Comparison of ENCODE assay signal across 19 mouse cellular contexts in the genomic region with DNA sequence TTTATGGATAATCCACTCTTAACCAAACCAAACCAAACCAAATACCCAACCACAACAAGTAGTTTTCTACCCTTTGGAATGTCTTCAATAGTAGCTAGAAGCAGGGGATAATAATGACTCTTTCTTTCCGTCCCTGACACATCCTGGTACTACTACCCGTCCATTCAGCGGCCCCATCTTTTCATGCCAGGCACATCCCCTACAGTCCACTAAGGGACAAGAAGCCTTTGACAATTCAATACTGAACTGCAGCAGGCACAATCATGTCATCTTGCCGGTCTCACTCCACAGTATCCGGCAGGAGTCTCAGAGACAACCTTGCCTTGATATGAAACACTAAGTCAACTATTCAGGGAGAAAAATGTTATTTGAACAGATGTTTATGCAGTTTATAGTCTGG. TPM values are rescaled to one million over a fixed set of nuclear protein-coding genes. Genes with fewer than 3 reads are reported as not detected.
DNase-seq lines count a peak whose midpoint lies in the region; ATAC-seq and TF ChIP-seq lines count a peak whose summit lies in the region.
"Had no signal": no experiment of that assay in that cellular context is flagged by ENCODE, and none has a peak within 500 bp of the region (broad histone marks: within the 10 kb centered on the region; RNA-seq: fewer than 3 reads in every experiment).

No protein-coding gene starts in this region.

- H3K4me1 ChIP-seq in forebrain, embryonic 14.5 days (ENCODE audit: control insufficient read depth, insufficient read depth, low read length): no peaks in the 10 kb centered on the region

- H3K9me3 ChIP-seq in forebrain, embryonic 14.5 days (replicated peaks; ENCODE audit: control insufficient read depth, low read length): no peaks in the 10 kb centered on the region
- H3K9me3 ChIP-seq: heart, embryonic 10.5 days; limb, embryonic 15.5 days; megakaryocyte, embryonic 14.5 days; neural tube, embryonic 15.5 days had no signal

- no peak overlapping the region for H3K9ac ChIP-seq in forebrain, embryonic 14.5 days (ENCODE audit: low read length)
- H3K9ac ChIP-seq: limb, embryonic 15.5 days; neural tube, embryonic 15.5 days had no signal

- peak overlapping the region; percentile 77 for H3K27ac ChIP-seq in layer of hippocampus, adult 2 months
- H3K27ac ChIP-seq in forebrain, embryonic 14.5 days (ENCODE audit: low read depth, low read length): no peak overlapping the region
- H3K27ac ChIP-seq: heart, embryonic 10.5 days; limb, embryonic 15.5 days; neural tube, embryonic 15.5 days had no signal

- WGBS in forebrain, embryonic 14.5 days: 81% methylated on average over 5 of the region's 5 CpGs

- peak; percentile 30; the same call in 1 of the 2 replicates for TF ChIP-seq CTCF in layer of hippocampus, adult 2 months (conservative IDR thresholded peaks at IDR 0.05)

- peak; percentile 29 for DNase-seq in heart, adult 11 months
- no peak for DNase-seq in heart, postnatal 14 days
- DNase-seq in layer of hippocampus, adult 2 months (ENCODE audit: low spot score in 2 of 2): peak in 1 of 2 experiments; percentile 62
- DNase-seq in layer of hippocampus, postnatal 25 days (ENCODE audit: extremely low spot score in 1 of 2, low spot score in 1 of 2): no peak
- DNase-seq in right cerebral cortex, postnatal 10 days (ENCODE audit: low spot score in 2 of 2): peak; percentile 67 to 69
- DNase-seq in right cerebral cortex, postnatal 4 days: no peak
- DNase-seq in forebrain, embryonic 14.5 days (ENCODE audit: low spot score): no peak
- DNase-seq: adrenal gland, adult 8-10 months; B cell, adult 2 months; gastrocnemius, postnatal 36 days; heart, postnatal 10 days; kidney, postnatal 10 days; lung, postnatal 10 days; thymus, adult 18-20 months had no signal

- no peaks in the 10 kb centered on the region for H3K27me3 ChIP-seq in forebrain, embryonic 14.5 days (replicated peaks; ENCODE audit: control insufficient read depth, insufficient read depth, low read length)
- H3K27me3 ChIP-seq: neural tube, embryonic 15.5 days had no signal

- no peaks in the 10 kb centered on the region for H3K36me3 ChIP-seq in forebrain, embryonic 14.5 days (ENCODE audit: control insufficient read depth, insufficient read depth, low read length)
- H3K36me3 ChIP-seq: heart, embryonic 10.5 days; limb, embryonic 15.5 days had no signal

- peak overlapping the region; percentile 0 for H3K4me3 ChIP-seq in layer of hippocampus, adult 2 months
- no peak overlapping the region for H3K4me3 ChIP-seq in forebrain, embryonic 14.5 days (ENCODE audit: low read depth, low read length)
- H3K4me3 ChIP-seq: heart, embryonic 10.5 days; limb, embryonic 15.5 days; megakaryocyte, embryonic 14.5 days; neural tube, embryonic 15.5 days had no signal

- intact Hi-C loops in heart, postnatal 14 days (cut with DNase I): no loop called here

- no peak for ATAC-seq in forebrain, embryonic 14.5 days

- no peak overlapping the region for H3K4me2 ChIP-seq in forebrain, embryonic 14.5 days (ENCODE audit: low read length)
- H3K4me2 ChIP-seq: limb, embryonic 15.5 days; neural tube, embryonic 15.5 days had no signal

RNA-seq across cellular contexts. Expression of gene Gatm, which starts 5.3 kb away (rescaled TPM):
- total RNA-seq in heart, postnatal 14 days (2021): 1 to 10 TPM; 5.3 to 6.3 TPM
- 10 to 100 TPM; 64.9 to 72.1 TPM for total RNA-seq in layer of hippocampus, adult 2 months (2021)
- 10 to 100 TPM; 53.6 to 58.9 TPM for total RNA-seq in layer of hippocampus, postnatal 25 days (2021)
- 26.1 and 32.5 TPM in 2 replicates for polyA plus RNA-seq in forebrain, embryonic 14.5 days (2014; fragmentation: Nextera tagmentation; extraction: Ambion mirVana)

RNA-seq across cellular contexts. Expression of gene AA467197, which starts 31.0 kb away (rescaled TPM):
- under 1 TPM in 1 of 2 experiments, not detected in 1; 0.46 TPM for total RNA-seq in heart, postnatal 14 days (2021)
- total RNA-seq in layer of hippocampus, adult 2 months (2021): 1 to 10 TPM in 1 of 2 experiments, not detected in 1; 1.1 TPM
- under 1 TPM in 1 of 2 experiments, not detected in 1; 0.57 TPM for total RNA-seq in layer of hippocampus, postnatal 25 days (2021)
- 0.36 TPM in 1 of 2 replicates, not detected in the other for polyA plus RNA-seq in forebrain, embryonic 14.5 days (2014; fragmentation: Nextera tagmentation; extraction: Ambion mirVana)
- total RNA-seq: left cerebral cortex, adult 18-20 months had no signal
- polyA plus RNA-seq: heart, embryonic 10.5 days had no signal

Comparison
In these comparisons a context has a peak if more than half of its experiments do, and no peak if none do; other contexts are left out.
1. DNase-seq: peak in heart, adult 11 months (single experiment) and right cerebral cortex, postnatal 10 days (2 of 2); none in heart, postnatal 14 days (0 of 2), layer of hippocampus, postnatal 25 days (0 of 2), right cerebral cortex, postnatal 4 days (single experiment) and forebrain, embryonic 14.5 days (single experiment).
2. RNA of gene Gatm, which starts 5.3 kb away (total RNA-seq): 64.9 to 72.1 TPM in layer of hippocampus, adult 2 months and 53.6 to 58.9 TPM in layer of hippocampus, postnatal 25 days; 5.3 to 6.3 TPM in heart, postnatal 14 days; every median in the first group is over 4 times any median in the second.